Mouse (Mus musculus): ENCODE measurements around the gene Fhit. TPM values are rescaled to one million over a fixed set of nuclear protein-coding genes. Genes with fewer than 3 reads are reported as not detected.

Gene Fhit
- total RNA-seq, 2 experiments from 2014 or later = 6.2 to 7.2 TPM

DNA sequence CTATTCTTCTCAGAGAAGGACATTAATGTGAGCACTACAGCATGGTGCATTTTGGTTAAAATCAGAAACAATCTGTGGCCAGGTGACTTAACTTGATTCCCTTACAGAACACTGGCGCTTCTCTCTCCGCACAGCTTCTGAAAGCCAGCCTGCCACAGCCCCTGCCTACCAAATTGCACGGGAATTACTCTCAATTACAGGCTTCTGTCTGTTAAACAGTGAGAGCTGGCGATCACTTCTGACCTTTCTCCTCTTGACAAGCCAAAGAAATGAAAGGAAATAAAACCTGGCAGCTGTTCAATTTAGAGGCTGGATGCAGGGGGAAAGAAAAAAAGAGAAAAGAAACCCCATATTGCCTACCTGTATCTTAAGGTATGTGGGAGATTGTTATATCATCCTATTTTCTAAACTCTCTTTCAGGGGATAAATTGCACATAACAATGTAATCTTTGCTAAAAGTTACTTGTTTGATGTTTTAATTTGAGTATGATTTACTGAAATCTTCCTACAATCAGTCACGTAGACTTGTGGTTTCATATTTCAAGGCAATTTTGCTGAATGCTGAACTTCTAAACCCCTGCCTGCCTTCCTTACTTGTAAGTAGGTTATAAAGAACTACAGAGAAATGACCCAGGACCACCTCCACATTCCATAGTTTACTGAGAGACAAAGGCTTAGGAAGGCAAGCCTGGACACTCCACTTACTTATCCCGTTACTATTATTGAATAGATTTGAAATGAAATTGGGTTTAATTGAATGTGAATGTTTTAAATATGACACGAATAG, 1115.3 kb downstream of the Fhit start:
- intact Hi-C loops (cut with DNase I) = no loop called here
- DNase-seq (ENCODE audit: low spot score in 2 of 2) = peak in 1 of 2 experiments; percentile 9

DNA sequence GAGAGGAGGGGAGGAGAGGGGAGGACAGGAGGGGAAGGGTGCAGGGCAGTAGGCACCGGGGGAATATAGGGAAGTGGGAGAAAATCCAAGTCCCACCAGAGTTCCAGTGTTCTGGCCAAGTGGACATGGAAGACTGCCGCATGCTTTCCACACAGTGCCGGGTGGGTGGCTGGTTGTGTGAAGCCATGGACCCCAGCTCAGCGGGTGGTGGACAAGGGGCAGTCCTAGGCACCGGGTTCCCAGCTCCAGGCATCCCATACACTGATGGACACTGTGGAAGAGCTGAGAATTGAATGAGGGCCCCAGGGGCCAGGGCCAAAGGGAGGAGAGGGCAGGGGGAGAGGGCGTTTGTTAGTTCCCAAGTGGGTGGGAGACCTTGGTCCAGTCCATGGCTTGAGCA, 1123.8 kb downstream of the Fhit start:
- no peak for DNase-seq (ENCODE audit: low spot score in 2 of 2)
- intact Hi-C loops (cut with DNase I) = no loop called here

DNA sequence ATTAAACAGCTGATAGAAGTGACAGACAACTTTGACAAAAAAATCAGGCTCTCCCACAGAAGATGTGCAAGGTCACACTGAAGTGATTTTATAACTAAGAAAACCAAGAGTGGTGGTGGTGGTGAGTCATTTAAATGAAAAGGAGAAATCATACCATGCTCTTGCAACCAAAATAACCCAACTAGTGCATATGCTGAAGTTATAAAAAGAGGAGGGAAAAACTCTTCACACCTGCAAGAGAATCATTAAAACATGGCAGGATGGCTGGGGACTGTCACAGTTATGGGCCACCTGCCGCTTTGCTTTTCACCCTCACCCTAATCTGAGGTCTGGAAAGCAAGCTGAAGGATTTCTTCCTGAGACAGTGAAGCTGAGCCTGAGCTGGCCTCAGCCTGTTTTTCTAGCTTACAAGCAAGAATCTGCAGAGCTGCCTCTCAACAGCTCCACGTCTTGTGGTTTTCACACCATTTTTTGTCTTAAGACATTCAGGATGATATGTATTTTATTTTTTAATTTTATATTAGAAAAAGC, 1125.1 kb downstream of the Fhit start:
- intact Hi-C loops (cut with DNase I) = no loop called here
- peak in 1 of 2 experiments; percentile 60 for DNase-seq (ENCODE audit: low spot score in 2 of 2)

DNA sequence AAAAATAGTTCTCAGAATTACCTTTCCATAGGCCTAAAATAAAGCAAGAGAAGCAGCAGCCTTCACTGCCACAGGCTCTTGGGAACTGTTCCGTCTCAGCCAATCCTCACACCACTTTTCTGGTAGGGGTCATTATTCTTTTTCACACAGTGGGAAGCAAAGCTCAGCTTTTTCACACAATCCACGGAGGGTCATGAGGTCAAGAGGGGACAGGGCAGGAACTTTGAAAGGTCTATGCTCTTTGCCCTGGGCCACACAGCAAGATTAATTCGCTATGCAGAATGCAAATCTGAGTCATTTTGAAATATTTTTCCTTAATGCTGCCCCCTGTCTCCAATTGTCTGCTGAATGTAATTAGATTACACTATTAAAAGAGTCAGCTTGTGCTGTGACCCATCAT, 1126.2 kb downstream of the Fhit start:
- DNase-seq (ENCODE audit: low spot score in 2 of 2) = no peak
- intact Hi-C loops (cut with DNase I) = no loop called here

DNA sequence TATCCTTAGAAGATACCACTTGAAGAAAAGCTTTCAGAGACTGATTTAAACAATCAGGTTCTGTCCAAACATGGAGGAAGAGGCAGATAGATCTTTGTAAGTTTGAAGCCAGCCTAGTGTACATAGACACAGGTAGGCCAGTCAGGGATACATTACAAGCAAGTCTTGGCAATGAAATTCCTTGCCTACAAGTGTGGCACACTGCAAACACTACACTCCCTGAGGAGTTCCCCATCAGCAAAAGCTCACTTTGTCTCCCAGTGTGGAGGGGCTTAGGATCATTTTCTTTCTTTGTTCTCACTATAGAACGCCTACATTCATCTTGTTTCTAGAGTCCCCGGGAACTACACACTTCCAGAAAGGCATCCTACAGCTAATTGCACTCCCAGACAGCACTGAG, 1126.6 kb downstream of the Fhit start:
- no peak for DNase-seq (ENCODE audit: low spot score in 2 of 2)
- intact Hi-C loops (cut with DNase I) = no loop called here

DNA sequence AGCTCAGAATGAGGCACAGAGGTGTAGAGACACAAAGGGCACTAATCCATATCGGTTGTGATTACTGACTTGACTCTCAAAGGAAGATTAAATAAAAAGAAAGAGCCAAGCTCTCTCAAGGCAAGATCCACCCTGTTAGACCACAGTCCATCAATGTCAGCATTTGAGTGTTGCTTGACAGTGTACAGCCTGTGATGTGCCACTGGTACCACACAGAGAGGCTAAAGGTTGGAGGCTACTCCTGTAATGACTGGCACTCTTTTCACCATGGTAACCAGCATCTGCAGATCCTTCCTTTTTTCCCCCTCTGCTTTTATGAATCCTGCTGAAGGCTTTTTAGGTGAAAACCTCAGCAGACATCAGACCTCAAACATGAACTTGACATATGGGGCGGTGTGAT, 1138.5 kb downstream of the Fhit start:
- intact Hi-C loops (cut with DNase I) = no loop called here
- DNase-seq (ENCODE audit: low spot score in 2 of 2) = no peak

DNA sequence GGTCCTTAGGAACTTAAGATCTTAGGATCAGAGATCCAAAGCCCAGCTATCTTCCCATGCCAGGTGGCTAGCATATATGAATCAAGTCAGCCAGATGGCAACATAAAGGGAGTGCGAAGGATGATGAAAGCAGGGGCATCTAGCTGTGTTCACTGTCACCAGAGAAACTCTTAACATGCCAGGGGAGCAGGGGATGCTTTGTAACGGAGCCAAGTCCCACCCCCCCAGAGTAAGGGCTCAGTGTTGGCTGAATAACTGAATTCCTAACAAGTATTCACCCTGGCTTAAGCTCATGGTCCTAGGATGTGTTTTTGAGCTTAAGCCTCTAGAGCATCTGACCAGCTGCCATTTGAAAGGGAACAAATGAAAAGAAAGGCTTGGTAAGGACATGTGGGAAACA, 1139.5 kb downstream of the Fhit start:
- intact Hi-C loops (cut with DNase I) = no loop called here
- DNase-seq (ENCODE audit: low spot score in 2 of 2) = no peak

DNA sequence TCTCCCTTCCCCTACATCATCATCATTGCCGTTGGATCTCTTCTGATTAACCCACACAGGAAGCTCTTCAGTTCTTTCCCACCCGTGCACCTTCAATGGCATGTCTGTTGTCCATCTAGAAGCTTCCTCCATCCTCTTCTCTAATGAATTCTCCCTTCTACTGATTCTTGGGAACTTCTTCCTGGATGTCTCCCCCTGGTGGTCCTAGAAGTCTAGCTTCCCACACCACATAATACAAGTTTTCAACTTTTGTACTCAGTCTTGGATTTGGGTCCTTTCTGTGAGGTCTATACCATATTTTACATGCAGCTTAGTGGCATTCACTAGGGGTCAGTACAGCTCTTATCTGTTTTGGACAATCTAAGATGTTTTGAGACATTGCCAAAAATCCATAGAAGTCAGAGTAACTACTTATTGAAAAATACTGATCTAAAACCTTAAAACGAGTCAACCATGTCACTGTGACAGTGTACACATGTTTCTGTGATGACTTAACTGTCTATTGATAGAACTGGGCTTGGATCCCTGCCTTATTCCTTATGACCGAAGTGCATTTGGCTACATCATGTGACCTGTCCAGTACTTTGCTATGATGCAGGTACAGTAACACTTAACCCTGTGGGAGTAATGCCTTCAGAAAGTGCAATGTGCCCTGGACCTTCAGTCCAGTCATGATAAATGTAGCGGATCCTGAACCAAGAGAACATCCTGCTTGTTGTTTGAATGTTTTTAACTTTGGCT, 1141.3 kb downstream of the Fhit start:
- intact Hi-C loops (cut with DNase I) = no loop called here
- no peak for DNase-seq (ENCODE audit: low spot score in 2 of 2)

DNA sequence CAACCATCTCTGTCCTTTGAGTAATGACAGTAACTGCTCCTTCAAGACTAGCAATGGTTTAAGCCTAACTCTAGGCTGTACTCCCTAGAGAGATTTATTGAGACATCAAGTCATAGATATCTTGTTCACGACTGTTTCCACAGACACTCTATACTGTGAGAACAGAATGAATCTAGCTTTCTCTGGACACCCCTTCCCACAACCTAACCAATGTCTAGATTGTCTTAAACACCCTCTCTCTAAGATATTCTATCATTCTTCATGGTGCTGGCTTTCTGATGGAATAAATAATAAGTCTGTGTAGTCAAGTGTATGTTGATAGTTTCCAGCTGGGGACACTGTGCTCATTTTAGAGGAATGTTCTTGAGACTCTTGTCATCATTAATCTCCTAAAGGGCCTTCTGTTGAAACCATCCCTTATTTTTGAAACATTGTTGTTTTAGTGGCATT, 1148.0 kb downstream of the Fhit start:
- intact Hi-C loops (cut with DNase I) = no loop called here
- DNase-seq (ENCODE audit: low spot score in 2 of 2) = no peak

DNA sequence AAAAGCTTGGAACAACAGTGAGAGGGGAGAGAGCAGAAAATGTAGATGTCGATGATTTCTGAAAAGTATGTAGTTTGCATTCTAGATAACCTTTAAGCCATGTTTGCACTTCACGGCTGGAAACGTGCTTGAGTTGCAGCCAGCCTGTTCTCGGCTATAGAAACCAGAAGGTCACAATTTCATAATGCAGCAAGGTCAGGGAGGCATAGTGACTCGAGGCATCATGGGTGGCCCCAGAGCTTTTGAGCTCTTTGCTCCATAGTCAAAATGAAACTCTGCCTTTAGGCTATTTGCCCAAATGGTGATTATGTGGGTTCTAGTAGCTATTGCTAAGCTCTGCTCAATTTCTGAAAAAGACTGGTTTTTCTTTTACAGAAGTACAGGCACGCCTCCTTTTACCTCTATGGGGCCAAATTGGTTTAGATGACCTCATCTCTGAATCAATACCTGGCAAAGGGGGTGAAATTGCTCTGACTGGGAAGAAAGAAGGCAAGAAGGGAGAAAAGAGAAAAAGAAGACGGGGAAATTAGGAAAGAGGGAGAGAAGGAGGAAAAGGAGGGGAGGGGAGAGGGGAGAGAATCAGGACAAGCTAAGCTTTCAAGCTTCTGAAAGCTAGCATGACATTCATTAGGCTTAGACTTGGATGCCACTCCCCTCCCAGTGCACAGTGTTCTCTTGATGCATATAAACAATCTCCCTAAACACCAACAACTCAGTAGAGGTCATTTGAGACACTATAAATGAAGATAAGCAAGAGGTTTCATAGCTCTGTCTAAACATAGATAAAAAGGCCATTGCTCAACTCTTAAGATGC, 1148.6 kb downstream of the Fhit start:
- intact Hi-C loops (cut with DNase I) = no loop called here
- no peak for DNase-seq (ENCODE audit: low spot score in 2 of 2)

DNA sequence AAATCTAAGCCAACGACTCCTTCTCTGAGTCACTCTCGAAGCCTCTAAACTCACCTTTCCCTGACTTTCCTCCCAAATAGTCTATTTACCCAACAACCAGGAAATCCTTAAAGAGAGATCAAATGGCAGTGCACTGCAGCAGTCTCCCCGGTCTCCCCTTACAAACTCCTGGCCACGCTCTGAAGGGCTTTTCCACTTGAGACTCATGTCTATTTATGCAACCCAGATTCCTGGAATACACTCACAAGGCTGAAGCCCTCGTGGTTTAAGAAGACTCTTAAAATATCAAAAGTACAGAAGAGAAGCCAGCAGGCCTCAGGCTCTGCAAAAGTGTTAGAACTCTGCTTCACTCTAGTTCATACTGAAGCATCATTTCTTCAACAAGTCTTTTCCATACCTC, 1155.6 kb downstream of the Fhit start:
- peak in 1 of 2 experiments; percentile 21 for DNase-seq (ENCODE audit: low spot score in 2 of 2)
- intact Hi-C loops (cut with DNase I) = no loop called here

DNA sequence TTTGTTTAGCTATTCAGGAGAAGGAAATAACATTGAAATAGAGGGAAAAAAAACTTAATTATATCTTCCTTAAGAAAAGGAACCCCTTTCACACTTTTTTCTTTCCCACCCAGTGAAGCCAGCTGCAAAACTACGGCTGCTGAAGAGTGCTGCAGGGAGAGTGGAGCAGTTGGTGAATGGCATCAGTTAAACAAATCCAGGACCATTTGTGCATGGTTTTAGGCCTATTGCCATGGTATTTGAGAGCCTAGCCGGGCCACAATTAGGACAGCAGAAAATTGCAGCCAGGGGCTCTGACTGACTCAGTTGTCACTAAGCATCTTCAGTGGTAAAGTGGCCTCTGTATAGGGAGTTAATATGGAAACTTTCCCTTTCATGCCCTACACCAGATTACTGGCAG, 1158.0 kb downstream of the Fhit start:
- intact Hi-C loops (cut with DNase I) = no loop called here
- no peak for DNase-seq (ENCODE audit: low spot score in 2 of 2)

DNA sequence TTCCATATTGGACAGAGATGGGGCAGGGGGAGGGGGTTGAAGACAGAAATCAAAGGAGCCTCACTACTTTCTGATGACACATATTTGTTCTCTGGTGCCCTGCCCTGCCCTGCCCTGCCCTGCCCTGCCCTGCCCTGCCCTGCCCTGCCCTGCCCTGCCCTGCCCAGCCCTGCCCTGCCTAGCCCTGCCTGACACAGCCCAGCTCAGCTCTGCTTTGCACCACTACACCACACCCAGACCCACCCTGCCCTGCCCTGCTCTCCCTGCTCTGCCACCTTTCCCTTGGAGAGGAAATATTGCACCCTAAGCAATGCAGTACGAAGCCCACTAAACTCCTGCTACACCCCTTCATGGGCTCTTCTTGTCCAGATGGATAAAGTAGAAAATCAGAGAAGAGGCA, 1171.2 kb downstream of the Fhit start:
- intact Hi-C loops (cut with DNase I) = no loop called here
- no peak for DNase-seq (ENCODE audit: low spot score in 2 of 2)

DNA sequence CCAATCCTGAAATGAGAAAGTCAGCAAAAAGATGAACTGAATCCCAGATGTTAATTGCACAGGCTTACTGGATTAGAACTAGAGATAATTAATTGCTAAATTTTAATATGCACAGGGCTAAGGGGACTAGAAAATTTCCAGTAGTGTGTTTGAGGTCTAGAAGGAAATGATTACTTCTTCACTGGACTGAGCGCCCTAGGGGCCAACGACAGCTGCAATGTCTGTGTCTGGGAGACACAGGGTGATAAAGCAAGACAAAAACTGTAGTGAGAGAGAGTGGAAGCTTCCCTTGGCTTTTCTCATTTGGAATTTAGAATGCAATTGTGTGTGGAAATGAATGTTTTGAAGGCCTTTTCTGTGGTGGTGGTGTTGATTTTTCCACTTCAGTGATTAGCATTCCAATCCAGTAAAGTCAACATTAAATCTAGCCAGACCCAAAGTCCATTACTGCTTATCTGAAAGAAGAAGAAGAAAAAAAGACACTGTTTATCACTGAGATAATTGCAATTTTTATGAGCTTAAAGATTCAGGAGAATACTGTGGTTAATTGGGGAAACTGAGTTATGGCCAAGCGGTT, 1184.8 kb downstream of the Fhit start:
- DNase-seq (ENCODE audit: low spot score in 2 of 2) = no peak
- intact Hi-C loops (cut with DNase I) = no loop called here

DNA sequence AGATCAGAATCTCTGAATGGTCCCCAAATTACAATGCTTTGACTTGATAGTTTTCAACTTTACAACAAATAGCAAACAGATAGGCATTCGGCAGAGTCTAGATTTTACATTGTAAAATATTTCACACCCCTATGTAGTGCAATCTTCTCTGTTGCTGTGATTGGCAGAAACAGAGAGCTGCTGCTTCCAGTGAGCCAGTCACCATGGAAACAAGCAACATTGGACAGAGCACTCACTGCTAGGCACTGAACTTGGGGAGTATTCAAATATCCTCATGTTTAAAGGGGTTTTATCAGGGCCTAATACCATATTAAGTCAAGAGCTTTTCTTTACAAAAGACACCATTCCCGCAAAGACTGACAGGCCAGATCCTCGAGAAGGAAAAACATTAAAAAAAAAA, 1187.4 kb downstream of the Fhit start:
- DNase-seq (ENCODE audit: low spot score in 2 of 2) = peak; percentile 5 to 25
- intact Hi-C loops (cut with DNase I) = no loop called here

DNA sequence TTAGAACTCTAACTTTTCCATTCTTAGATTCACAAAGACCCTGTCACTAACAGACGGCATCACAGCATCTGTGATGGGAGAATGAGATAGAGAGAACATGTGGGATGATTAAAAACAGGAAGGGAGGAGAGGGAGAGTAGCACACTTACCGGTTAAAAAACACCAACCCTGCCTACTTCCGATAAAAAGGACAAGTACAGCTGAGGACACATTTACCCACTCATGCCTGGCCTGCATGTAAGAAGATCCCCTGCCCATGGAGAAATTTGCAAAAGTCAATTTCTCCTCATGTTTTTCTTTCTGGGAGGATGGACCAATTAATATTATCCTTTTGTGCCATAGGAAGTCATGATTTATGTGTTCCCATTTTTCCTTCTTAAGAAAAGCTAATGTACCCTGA, 1198.0 kb downstream of the Fhit start:
- DNase-seq (ENCODE audit: low spot score in 2 of 2) = no peak
- intact Hi-C loops (cut with DNase I) = no loop called here

DNA sequence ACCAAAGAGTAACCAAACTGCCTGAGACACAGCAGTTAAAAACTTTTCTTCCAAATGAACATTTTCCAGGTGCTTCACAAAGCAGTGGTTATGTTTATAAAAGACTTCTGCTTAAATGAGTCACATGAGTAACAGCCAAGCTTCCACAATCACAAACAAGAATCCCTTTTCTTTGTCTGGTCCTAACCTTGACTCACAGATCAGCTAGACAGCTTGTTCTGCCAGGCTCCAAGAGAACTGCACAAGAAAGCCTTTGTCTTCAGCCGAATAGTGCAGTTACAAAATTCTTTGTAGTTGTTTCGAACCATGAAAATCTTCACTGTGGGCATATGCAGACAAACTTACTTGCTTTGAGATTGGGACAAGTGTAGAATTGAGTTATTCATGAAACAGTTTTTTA, 1201.4 kb downstream of the Fhit start:
- DNase-seq (ENCODE audit: low spot score in 2 of 2) = no peak
- intact Hi-C loops (cut with DNase I) = no loop called here

DNA sequence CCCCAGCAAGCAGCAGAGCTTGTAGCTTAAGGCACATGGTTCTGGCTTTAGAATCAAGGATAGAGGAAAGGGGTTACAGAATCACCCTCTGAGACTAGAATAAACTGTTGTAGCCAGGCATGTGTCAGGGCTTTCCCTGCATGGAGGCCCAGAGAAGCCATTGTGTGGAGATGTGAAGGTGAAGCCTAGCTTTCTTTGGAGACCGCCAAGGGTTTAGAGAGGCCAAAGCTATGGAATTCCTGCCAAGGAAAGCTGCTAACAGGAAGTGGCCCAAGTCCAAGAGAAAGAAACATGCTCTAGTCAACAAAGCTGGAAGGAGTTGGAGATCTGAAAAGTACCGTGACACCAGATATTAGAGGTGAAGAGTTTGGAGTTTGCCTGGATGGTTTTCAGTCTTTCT, 1262.3 kb downstream of the Fhit start:
- intact Hi-C loops (cut with DNase I) = no loop called here
- no peak for DNase-seq (ENCODE audit: low spot score in 2 of 2)

DNA sequence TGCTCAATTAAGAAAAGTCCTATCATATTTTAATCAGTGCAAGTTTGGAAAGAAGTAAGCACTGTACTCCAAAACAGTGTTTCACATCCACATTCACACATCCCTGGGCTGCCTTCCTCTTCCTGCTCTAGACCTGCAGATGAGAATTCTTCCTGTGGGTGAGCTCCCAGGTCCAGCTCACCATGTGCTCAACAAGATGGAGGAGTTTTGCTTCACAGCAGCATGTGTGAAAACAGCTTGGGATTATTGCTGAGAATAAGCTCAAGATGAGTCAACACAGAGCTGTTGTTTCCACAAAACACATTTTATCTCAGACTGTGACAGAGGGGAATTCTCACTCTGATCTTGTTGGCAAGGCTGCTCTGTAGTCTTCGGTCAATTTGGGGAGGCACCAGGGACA, 1265.3 kb downstream of the Fhit start:
- DNase-seq (ENCODE audit: low spot score in 2 of 2) = peak; percentile 18 to 87
- intact Hi-C loops (cut with DNase I) = no loop called here

DNA sequence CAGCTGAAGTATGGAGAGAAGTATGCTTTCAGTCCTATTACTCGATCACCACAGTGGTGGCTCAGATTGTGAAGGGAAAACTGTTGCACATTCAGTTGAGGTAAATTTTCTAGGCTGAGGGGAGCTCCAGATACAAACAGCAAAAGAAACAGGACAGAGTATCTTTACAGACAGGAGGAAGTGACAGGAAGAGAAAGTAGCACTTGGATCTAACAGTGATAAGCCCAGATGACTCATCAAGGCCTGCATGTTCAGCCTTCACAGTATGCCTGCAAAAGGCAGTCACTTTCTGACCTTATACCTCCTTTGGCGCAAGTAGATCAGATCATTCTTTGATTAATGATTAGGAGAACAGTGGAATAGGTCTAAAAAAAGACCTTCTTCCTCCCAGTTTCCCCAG, 1309.8 kb downstream of the Fhit start:
- intact Hi-C loops (cut with DNase I) = no loop called here
- no peak for DNase-seq (ENCODE audit: low spot score in 2 of 2)
